Mouse (Mus musculus) CH12.LX (cell line): ENCODE data around the gene Tmem9. TPM values are rescaled to one million over a fixed set of nuclear protein-coding genes. Genes with fewer than 3 reads are reported as not detected.

Experiments used
- DNase-seq: peaks from one replicate; pipeline ENCODE4 v3.0.0-alpha.2; 2013; ENCODE audit errors: extremely low read depth
- H3K27ac ChIP-seq: 2 replicates; pipeline ENCODE4 v1.5.1; 2012; ENCODE audit warnings: low read depth, mild to moderate bottlenecking, control low read depth, moderate library complexity; ENCODE audit not compliant: insufficient read depth
- H3K27me3 ChIP-seq: replicated peaks from 2 replicates; pipeline ENCODE3; 2012; ENCODE audit warnings: inconsistent platforms
- H3K36me3 ChIP-seq, 2 experiments: replicated peaks in 1 of 2; 2 replicates each; pipeline versions ENCODE3 to v1.6.1; 2012; ENCODE audit warnings: inconsistent platforms in 1 of 2, low read length in 1 of 2, mild to moderate bottlenecking in 1 of 2, mixed read lengths in 1 of 2, moderate library complexity in 1 of 2; ENCODE audit not compliant: control insufficient read depth in 1 of 2, insufficient read depth in 1 of 2
- H3K4me1 ChIP-seq, 2 experiments: 2 replicates each; pipeline ENCODE4 v1.6.1; 2012; ENCODE audit warnings: inconsistent platforms in 1 of 2, moderate library complexity in 1 of 2; ENCODE audit not compliant: insufficient read depth in 2 of 2, control insufficient read depth in 1 of 2
- H3K4me2 ChIP-seq: 2 replicates; pipeline ENCODE4 v1.6.1; 2012; ENCODE audit warnings: low read depth, mild to moderate bottlenecking, control low read depth; ENCODE audit not compliant: poor library complexity, insufficient read depth, severe bottlenecking
- H3K4me3 ChIP-seq, 3 experiments: fragments of 150-350 bp in 1 of 3; sonication (generic) in 1 of 3; replicated peaks in 1 of 3; 2 replicates each; pipeline versions ENCODE3 to v1.5.1; 2011 to 2012; ENCODE audit warnings: low read depth in 2 of 3, low read length in 2 of 3, mild to moderate bottlenecking in 2 of 3, moderate library complexity in 2 of 3, control low read depth in 1 of 3, improper control_type of control experiment in 1 of 3, inconsistent platforms in 1 of 3, mixed read lengths in 1 of 3; ENCODE audit not compliant: poor library complexity in 1 of 3
- H3K79me2 ChIP-seq: replicated peaks from 2 replicates; pipeline ENCODE4 v1.6.1; 2012; ENCODE audit warnings: mild to moderate bottlenecking, moderate library complexity; ENCODE audit not compliant: control insufficient read depth, poor library complexity, insufficient read depth, severe bottlenecking; ENCODE audit errors: extremely low read depth
- H3K9ac ChIP-seq: 2 replicates; pipeline ENCODE4 v1.6.1; 2012; ENCODE audit warnings: low read depth, mild to moderate bottlenecking, control low read depth, moderate library complexity; ENCODE audit not compliant: insufficient read depth
- H3K9me3 ChIP-seq: replicated peaks from 2 replicates; pipeline ENCODE3; 2012; ENCODE audit warnings: low read length, inconsistent platforms, mixed read lengths
- BHLHE40 ChIP-seq: IDR thresholded peaks from 2 replicates; pipeline ENCODE4 v1.6.1; 2011; ENCODE audit warnings: mild to moderate bottlenecking, low read depth, low read length, improper control_type of control experiment
- CHD1 ChIP-seq: IDR thresholded peaks from 2 replicates; pipeline ENCODE4 v1.6.1; 2012; ENCODE audit warnings: low read depth, low read length, improper control_type of control experiment, inconsistent platforms
- GABPA ChIP-seq: IDR thresholded peaks from 2 replicates; pipeline ENCODE4 v1.6.1; 2012; ENCODE audit warnings: low read depth, low read length, improper control_type of control experiment, inconsistent platforms; ENCODE audit not compliant: insufficient replicate concordance
- JUND ChIP-seq: conservative IDR thresholded peaks from 2 replicates; pipeline ENCODE4 v1.6.1; 2011; ENCODE audit warnings: low read depth, low read length, improper control_type of control experiment
- MAFK ChIP-seq: IDR thresholded peaks from 2 replicates; pipeline ENCODE4 v1.6.1; 2011; ENCODE audit warnings: low read length, improper control_type of control experiment; ENCODE audit not compliant: insufficient replicate concordance
- MAX ChIP-seq: IDR thresholded peaks from 2 replicates; pipeline ENCODE4 v1.6.1; 2011; ENCODE audit warnings: low read length, improper control_type of control experiment
- MEF2A ChIP-seq: IDR thresholded peaks from 2 replicates; pipeline ENCODE4 v1.6.1; 2014; ENCODE audit warnings: low read depth, mild to moderate bottlenecking, inconsistent platforms, low read length, improper control_type of control experiment, borderline replicate concordance
- MXI1 ChIP-seq: IDR thresholded peaks from 2 replicates; pipeline ENCODE4 v1.6.1; 2011; ENCODE audit warnings: mild to moderate bottlenecking, low read depth, low read length, improper control_type of control experiment
- MYC ChIP-seq: IDR thresholded peaks from 2 replicates; pipeline ENCODE4 v1.6.1; 2011; ENCODE audit warnings: low read depth, mild to moderate bottlenecking, improper control_type of control experiment, low read length
- NELFE ChIP-seq: IDR thresholded peaks from 2 replicates; pipeline ENCODE4 v1.6.1; 2011; ENCODE audit warnings: low read depth, low read length, improper control_type of control experiment
- NRF1 ChIP-seq: IDR thresholded peaks from 2 replicates; pipeline ENCODE4 v1.6.1; 2014; ENCODE audit warnings: low read depth, mild to moderate bottlenecking, inconsistent platforms, low read length, improper control_type of control experiment, moderate library complexity
- PAX5 ChIP-seq: IDR thresholded peaks from 2 replicates; pipeline ENCODE4 v1.6.1; 2012; ENCODE audit warnings: low read length, inconsistent platforms, mixed read lengths
- RCOR1 ChIP-seq: conservative IDR thresholded peaks from 2 replicates; pipeline ENCODE4 v1.6.1; 2012; ENCODE audit warnings: low read depth, mild to moderate bottlenecking, inconsistent platforms, low read length, improper control_type of control experiment
- SIN3A ChIP-seq: IDR thresholded peaks from 2 replicates; pipeline ENCODE4 v1.6.1; 2012; ENCODE audit warnings: low read length, improper control_type of control experiment, inconsistent platforms
- SMC3 ChIP-seq: IDR thresholded peaks from 2 replicates; pipeline ENCODE4 v1.6.1; 2011; ENCODE audit warnings: low read depth, low read length, improper control_type of control experiment
- TBP ChIP-seq: conservative IDR thresholded peaks from 2 replicates; pipeline ENCODE4 v1.6.1; 2011; ENCODE audit warnings: low read depth, low read length, improper control_type of control experiment
- TCF12 ChIP-seq: IDR thresholded peaks from 2 replicates; pipeline ENCODE4 v1.6.1; 2014; ENCODE audit warnings: low read depth, mild to moderate bottlenecking, inconsistent platforms, low read length, improper control_type of control experiment
- UBTF ChIP-seq: IDR thresholded peaks from 2 replicates; pipeline ENCODE4 v1.6.1; 2012; ENCODE audit warnings: low read depth, mild to moderate bottlenecking, inconsistent platforms, low read length, improper control_type of control experiment, moderate library complexity
- ZC3H11A ChIP-seq: IDR thresholded peaks from 2 replicates; pipeline ENCODE4 v1.6.1; 2012; ENCODE audit warnings: low read depth, mild to moderate bottlenecking, inconsistent platforms, low read length, improper control_type of control experiment
- dilution Hi-C: fragments of 300-500 bp; cut with MboI; formaldehyde crosslinking; loops from 2 replicates; pipeline ENCODE4 v1.14.3; 2020; ENCODE audit warnings: low sequenced_read_pairs; ENCODE audit not compliant: extremely low pct_unique_long_range_greater_than_20kb, extremely low pct_ligation_motif_present
- in situ Hi-C: fragments of 300-500 bp; cut with MboI; formaldehyde crosslinking; loops from 3 replicates; pipeline ENCODE4 v1.14.3; 2019; ENCODE audit warnings: low sequenced_read_pairs, low pct_ligation_motif_present, low pct_unique_long_range_greater_than_20kb, mixed read lengths
- polyA plus RNA-seq: library from polyadenylated mRNA; unstranded; fragments of >175 nt; gene quantifications from 2 replicates; pipeline ENCODE4 v1.2.1, GENCODE M21; 2012; ENCODE audit warnings: low read depth; ENCODE audit not compliant: insufficient read length
- total RNA-seq, 2 experiments: library from RNA; depleted of rRNA; stranded (reverse); fragments of 300-350 nt in 1 of 2; fragments of >200 nt in 1 of 2; gene quantifications; 2 replicates each; pipeline ENCODE4 v1.2.3; 2012 to 2014

Gene Tmem9
- total and polyA plus RNA-seq, 3 experiments, result 22.2 to 28.2 (median 23.9) TPM

DNA sequence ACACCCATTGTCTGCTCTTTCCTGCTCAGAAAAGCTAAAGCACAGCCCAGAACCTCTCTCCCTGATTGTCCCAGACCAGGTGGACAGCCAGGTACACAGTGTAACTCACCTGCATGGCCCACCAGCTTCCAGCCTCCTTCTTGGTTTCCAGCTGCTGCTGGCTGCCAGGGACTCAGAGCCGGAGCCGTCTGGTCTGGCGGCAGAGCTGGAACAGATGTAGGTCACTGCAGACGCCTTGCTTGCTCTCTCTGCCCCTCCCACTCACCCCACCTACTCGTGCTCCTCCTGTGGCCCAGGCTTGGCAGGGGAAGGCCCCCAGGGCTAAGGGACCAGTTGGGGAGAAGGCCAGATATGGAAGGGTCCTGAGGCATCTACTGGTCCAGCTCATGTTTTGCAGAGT is 23.8 kb upstream of the Tmem9 start:
- no peak for TF ChIP-seq JUND
- H3K36me3 ChIP-seq, result no peaks in the 10 kb centered on the region
- H3K79me2 ChIP-seq, result no peaks in the 10 kb centered on the region
- H3K4me1 ChIP-seq, result no peaks in the 10 kb centered on the region; a peak in 1 of 4 replicates
- H3K9me3 ChIP-seq, result no peaks in the 10 kb centered on the region
- peaks cover 91% of the 10 kb centered on the region for H3K27me3 ChIP-seq
- DNase-seq, result no peak
- no peak overlapping the region for H3K27ac ChIP-seq
- H3K4me3 ChIP-seq, result no peak overlapping the region
- in situ Hi-C loops, result no loop called here
- H3K4me2 ChIP-seq, result no peak overlapping the region
- no peak overlapping the region for H3K9ac ChIP-seq
- dilution Hi-C loops, result no loop called here

GRCm38 (mm10) chr1:135989876-135990275 is 18.1 kb upstream of the Tmem9 start:
- Histone ChIP-seq H3K27ac (no peak overlapping the region), H3K4me3 (no peak overlapping the region), H3K4me1 (peaks cover 0 to 3% of the 10 kb centered on the region in 2 experiments; a peak in 3 of 4 replicates), H3K36me3 (no peaks in the 10 kb centered on the region), H3K9me3 (peaks cover 4% of the 10 kb centered on the region), H3K27me3 (peaks cover 74% of the 10 kb centered on the region), H3K79me2 (no peaks in the 10 kb centered on the region), H3K9ac (no peak overlapping the region), H3K4me2 (no peak overlapping the region)
- in situ Hi-C loops, result no loop called here
- no peak for DNase-seq
- no peak for TF ChIP-seq MEF2A
- no peak for TF ChIP-seq NELFE
- TF ChIP-seq RCOR1, result no peak
- TF ChIP-seq UBTF, result no peak
- TF ChIP-seq TBP, result no peak
- TF ChIP-seq ZC3H11A, result no peak
- no peak for TF ChIP-seq PAX5
- TF ChIP-seq CHD1, result no peak
- no peak for TF ChIP-seq GABPA
- TF ChIP-seq NRF1, result no peak
- no peak for TF ChIP-seq SIN3A
- no peak for TF ChIP-seq MYC
- TF ChIP-seq SMC3, result no peak
- TF ChIP-seq TCF12, result no peak
- no peak for TF ChIP-seq MXI1
- TF ChIP-seq MAFK, result no peak
- no peak for TF ChIP-seq MAX
- TF ChIP-seq BHLHE40, result no peak
- dilution Hi-C loops, result no loop called here
